Mouse (Mus musculus) lung, postnatal 36 days (tissue): ENCODE data around the gene Cd276.

Source experiments
- DNase-seq: peaks from one replicate; pipeline ENCODE4 v3.0.0; 2022; ENCODE audit warnings: mixed read lengths

Gene Cd276

DNA sequence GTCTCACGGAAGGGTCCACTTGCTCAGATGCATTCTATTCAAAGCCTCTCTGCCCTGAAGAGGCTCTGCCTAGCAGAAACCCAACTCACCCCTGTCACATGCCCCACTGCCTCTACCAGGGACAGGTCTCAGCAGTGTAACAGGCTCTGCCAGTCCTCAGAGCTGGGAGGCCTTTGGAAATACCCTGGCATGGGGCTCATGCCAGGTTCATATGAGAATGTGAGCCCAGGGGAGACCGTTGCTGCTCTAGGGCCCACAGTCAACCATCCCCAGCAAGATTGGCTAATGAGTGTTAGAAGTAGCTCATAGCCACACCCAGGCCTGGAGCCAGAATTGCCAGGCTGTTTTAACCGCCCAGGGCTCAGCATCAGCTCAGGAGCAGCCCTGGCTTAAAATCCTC, 5.5 kb downstream of the Cd276 start:
- no peak for DNase-seq

DNA sequence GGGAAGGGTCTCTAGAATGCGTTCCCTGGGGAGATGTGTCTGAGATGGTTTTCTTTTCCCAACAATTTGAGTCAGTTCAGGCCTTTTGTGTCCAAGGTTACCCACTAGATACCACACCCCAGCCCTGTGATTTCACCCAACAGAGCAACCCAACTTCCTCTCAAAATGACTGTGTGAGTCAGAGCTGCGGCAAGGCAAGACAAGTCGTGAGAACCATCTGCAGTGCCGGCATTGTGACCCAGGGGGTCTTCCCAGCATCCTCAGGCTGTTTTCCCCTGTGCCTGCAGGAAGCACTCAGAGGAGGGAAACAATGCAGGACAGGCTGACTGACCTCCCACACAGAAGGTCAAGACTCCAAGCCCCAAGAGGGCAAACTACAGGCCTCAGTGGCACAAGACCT, 6.3 kb downstream of the Cd276 start:
- DNase-seq: peak; percentile 40

DNA sequence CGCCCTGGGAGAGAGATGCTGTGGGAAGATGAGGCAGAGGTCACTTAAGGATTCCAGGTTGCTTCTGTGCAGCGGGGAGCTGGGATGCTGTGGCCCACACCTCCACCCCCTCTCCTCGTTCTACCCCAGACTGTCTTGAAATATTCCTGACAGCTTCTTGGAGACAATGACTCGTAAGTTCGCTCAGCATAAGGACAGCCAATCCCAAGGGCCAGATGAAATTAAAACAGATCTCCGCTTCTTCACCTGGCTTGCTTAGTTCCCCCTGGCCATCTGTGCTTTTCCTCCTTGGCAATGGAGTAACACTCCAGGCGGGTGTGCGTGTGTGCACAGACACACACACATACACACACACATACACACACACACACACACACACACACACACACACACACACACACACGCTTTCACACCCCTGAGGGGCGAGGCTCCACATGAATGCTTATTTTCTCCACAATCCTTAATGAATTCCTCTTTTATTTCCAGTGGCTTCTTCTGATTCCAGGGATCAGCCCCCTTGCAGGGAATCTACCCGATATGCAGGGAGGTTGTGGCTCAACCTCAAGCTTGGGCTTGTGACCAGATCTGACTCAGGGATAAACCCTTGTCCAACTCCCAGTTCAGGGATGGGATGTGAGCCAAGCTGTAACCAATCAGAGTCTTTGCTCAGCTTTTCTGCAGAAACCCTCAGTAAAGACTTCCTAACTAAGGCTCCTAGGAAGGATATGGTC, 8.4 kb downstream of the Cd276 start:
- DNase-seq: no peak

DNA sequence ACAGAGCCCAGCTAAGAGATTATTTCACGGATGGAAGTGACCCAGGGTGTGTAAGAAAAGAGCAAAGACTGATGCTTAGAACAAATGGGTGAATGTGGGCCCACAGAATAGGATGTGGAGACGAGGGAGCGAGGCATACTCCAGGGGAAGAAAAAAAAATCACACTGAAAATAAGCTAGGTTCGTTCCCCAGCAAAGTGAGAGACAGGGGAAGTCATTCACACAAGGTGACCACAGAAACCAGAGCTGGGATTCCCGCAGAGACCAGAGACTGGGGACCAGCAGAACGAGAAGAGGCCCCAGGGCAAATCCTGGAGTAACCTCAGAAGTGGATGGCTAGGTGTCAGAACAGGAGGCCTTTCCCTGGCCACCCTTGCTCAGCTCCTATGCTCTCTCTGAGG, 9.8 kb downstream of the Cd276 start:
- no peak for DNase-seq

DNA sequence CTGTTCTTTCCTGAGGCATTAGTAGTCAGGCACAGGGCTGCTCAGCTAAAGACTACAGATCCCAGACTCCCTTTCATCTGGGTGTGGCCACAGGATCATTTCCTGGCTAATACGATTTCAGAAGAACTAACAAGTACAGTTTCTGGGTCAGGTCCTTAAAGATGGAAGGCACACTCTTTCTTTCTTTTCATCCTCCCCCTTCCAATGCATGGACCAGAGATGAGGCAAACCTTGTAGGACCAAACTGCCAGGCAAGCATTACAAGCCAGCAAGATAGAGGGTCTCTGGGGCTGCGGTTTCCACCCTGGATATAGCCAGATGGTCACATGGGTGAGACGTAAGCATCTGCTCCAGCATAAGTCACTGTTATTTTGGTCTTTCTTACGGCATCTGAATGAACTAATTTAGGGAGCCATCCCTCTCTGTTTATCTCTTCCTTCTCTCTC, 10.3 kb downstream of the Cd276 start:
- DNase-seq: peak; percentile 56

DNA sequence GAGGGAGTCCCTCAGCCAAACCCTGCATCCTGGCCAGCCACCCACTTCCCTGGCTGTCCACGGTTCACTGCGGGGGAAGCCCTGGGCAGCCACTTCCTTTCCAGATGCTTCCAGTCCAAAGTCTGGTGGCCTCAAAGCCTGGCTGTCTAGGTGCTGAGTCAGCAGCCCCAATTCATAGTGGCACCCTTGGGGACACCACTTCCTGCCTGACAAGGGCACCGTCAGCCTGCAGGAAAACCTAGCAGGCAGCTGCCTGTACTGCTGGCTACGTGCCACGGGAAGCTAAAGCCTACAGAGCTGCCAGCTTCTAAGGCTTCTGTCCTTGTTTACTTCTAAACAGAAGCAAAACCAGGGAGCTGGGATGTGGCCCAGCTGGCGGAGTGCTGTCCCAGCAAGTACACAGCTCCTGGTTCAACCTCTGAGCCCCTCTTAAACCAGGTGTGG, 13.3 kb downstream of the Cd276 start:
- DNase-seq: peak; percentile 85

DNA sequence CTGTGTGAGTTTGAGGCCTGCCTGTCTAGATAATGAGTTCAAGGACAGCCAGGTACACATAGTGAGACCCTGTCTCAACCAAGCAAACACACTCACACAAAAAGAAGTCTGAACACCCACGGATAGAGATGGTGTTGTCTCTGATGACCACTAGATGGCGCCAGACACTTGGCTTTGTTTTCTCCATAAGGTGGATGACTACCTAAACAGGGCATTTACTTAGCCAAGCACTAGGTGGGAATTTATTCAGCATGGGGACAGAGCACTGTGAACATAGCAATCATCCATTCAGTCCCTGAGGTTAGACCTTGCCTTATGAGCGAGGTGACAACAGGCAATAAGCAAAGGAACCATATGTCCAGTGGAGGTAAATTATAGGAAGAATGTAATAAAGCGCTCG, 15.4 kb downstream of the Cd276 start:
- peak; percentile 72 for DNase-seq

DNA sequence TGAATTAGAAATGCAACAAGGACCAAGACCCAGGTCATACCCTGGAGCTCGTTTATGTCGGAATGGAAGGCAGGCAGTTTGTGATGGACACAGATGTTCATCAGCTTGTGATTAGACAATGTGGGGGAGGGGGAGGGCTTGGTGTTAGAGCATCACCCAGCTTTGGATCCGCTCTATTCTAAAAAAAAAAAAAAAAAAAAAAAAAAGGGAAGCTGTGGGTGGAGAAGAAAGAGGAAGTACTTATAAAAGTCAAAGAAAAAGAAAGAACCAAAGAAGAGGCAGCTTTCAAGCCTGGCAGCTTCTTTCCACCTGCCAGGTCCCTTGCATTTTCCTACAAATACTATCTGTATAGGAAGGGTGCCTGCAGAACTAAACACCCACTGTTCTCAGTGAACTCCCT, 17.5 kb downstream of the Cd276 start:
- DNase-seq: no peak

DNA sequence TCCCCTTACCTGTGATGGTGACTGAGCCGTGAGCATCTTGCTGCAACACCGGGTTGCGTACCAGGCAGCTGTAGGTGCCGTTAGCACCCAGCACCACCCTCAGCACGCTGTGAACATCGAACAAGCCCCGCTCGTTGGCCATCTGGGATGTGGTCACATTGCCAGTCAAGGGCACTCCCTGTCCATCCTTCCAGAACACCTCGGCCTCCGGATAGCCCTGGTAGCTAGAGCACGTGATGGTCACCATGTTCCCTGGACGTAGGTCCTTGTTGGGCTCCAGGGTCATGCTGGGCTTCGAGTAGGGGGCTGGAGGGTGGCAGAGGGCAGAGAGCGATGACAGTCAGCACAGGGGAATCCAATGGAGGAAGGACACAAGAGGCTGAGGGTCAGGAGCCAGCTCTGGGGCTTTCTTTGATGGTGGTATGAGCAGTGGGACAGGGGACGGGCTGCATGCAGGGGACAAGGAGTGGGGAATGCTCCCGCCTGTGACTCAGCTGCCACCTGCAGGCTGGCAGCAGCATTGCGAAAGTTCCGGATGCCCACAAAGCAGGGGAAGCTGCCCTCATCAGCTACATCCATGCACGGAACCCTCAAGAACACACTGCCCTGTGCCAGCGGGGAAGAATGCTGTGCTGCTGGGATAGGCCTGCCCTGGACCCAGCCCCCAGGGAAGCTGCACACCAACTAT, 19.6 kb downstream of the Cd276 start:
- DNase-seq: no peak

DNA sequence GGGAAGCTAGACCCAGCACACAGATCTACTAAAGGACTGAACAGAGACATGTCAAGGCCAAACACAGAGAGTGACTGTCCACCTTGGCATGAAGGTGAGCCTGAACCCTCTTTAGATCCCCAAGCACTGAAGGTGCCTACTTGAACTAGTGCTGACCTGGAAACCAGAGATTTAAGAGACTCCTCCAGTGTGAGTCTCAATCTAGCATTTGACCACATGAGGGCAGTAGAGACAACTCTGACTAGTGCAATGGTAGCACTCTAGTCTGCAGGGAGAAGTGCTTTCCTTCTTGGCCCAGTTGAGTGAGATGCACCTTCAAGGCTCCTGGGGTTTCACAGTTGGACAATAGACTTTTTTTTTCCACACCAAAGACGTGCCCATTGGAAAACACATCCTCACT, 20.5 kb downstream of the Cd276 start:
- peak; percentile 90 for DNase-seq

DNA sequence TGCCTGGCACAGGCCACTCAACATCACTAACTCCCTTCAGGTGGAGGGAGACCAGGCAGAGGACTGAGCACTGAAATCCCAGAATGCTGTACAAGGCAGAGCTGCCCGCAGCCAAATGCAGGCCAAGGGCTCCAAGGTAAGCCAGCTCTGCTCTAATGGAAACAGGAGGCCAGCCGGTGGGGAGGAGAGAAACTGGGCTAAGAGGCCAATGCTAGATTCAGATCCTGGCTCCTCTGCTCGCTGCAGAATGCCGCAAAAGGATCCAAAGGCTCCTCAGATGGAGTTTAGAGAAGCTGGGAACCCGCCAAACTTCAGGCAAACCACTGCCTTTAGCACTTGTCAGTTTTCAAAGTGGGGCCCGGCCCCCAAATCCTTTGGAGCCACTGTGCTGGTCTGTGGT, 21.9 kb downstream of the Cd276 start:
- DNase-seq: no peak

DNA sequence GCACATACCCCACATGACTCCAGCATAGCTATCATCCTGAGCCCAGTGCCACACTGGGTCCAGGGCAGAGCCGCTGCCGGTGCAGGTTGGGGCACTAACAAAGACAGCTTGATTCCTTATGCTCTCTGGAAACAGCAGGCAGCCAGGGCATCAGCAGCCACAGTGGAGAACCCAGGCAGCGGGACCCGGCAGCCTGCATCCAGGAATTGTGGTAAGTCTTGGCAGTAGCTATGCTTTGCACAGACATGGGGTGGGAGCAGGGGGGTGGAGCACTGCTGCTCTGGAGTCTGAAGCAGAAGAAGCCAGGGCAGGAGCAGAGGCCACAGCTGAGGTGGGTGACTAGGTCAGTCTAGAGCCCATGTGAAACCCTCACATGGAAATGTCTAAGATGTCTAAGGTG, 23.0 kb downstream of the Cd276 start:
- no peak for DNase-seq

DNA sequence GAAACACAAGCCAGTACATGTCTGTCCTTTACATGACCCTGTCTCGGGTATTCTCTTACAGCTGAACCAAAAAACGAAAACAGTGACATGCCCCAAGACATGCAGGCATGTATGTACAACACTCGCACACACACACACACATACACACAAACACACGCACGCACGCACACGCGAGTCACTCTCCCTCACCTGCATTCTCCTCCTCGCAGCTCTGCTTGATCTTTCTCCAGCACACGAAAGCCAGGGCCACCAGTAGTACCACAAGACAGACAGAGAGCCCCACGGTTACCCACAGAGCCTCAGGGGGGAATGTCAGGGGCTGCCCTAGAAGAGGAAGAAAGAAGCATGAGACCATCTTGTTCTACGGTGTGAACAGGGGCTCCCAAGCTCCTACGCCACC, 24.8 kb downstream of the Cd276 start:
- DNase-seq: no peak

DNA sequence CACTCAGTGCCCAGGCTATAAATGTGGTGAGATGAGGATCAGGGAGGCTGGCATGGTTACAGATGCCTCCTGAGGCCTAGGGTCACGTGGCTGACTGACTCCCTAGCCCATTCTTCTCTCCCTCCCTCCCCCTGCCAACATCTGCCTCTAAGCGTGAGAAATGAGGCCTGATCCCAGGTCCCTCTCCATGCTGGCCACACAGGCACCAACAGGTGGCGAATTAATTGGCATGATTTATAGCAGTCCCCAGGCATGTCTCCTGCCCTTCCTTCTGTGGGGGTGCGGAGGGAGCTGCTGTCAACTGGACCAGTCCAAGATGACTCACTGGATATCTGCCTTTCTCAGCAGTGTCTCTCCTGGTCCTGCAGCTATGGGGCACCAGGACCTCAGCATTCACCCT, 27.4 kb downstream of the Cd276 start:
- no peak for DNase-seq

DNA sequence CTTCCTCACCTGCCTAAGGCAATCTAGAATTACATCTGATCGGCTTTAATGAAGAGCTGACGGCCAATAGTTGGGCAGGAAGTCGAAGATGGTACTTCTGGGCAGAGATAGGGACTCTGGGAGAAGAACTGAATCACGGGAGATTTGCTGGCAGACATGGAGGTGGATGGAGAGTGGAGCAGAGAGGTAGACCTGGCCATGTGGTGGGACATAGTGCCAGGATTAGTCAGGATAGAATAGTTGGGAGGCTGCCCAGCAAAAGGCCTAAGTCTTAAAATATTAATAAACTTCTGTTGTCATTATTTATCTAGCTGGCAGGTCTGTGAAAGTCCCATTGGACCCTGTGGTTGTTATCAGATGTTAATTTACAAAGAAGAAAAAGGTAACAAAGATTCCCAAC, 30.1 kb downstream of the Cd276 start:
- no peak for DNase-seq

DNA sequence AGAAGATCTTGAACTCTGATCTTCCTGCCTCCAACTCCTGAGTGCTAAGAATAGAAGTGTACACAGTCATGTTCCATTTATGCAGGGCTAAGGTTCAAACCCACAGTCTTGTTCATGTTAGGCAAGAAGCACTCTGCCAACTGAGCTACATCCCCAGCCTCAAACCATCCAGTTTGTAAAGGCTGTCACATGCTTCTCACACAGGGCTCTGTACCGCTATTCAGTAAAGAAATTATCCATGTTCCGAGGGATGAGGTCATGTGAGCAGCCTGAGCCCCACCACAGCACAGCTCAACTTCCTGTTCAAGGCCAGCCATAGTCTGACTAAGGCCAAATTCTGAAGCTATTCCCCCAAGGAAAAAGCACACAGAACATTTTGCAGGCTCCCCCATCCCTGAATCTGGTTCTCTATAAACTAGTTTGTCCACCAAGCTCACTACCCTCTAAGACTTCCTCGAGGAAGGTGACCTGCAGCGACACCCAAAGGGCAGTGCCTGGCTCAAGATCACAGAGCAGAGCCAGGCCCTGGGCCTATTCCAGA, 33.3 kb downstream of the Cd276 start:
- no peak for DNase-seq

DNA sequence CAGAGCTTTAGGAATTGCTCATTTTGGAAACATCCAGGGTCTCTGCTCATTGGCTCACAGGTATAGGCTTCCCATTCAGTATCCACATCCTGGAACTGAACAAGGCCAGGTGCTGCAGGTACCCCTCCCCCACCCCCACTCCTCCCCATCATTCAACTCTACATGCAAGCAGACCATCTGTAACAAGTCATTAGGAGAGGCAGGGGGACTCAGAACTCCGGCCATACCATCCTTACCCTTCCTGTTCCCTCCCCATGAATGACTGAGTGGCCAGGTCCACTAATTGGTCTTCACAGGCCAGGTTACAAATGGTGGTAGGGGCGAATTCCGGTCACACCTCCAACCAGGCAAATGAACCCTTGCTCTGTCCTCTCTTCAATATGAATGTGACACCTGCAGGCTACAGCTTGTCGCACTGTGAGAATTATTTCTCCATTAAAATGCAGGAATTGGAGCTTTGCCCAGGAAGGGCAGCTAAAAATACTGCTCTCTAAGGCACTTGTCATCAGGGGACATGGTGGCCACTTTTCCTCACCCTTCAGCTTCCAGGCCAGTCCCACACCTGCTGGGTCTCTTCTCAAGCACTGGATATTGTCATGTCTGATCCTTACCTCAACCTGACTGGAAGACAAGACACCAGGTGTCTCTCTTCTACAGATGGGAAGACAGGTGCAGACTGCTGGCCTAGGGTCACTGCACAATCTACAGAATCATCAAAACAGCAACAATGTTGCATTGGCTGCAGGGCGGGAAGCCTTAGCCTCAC, 34.2 kb downstream of the Cd276 start:
- no peak for DNase-seq

DNA sequence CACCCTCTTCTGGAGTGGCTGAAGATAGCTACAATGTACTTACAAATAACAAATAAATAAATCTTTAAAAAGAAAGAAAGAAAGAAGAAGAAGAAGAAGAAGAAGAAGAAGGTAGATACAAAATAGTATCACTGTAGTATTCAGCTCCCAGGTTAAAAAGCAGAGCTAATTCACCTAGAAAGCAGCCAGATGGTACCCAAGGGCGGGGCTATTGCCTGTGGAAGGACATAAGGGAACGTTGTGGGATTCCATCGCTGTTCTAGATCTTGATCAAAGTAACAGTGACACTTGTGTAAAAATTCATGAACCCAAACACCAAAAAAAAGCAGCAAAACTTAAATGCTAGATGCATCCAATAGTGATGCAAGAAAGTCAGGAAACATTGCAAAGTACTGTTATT, 35.3 kb downstream of the Cd276 start:
- DNase-seq: no peak

DNA sequence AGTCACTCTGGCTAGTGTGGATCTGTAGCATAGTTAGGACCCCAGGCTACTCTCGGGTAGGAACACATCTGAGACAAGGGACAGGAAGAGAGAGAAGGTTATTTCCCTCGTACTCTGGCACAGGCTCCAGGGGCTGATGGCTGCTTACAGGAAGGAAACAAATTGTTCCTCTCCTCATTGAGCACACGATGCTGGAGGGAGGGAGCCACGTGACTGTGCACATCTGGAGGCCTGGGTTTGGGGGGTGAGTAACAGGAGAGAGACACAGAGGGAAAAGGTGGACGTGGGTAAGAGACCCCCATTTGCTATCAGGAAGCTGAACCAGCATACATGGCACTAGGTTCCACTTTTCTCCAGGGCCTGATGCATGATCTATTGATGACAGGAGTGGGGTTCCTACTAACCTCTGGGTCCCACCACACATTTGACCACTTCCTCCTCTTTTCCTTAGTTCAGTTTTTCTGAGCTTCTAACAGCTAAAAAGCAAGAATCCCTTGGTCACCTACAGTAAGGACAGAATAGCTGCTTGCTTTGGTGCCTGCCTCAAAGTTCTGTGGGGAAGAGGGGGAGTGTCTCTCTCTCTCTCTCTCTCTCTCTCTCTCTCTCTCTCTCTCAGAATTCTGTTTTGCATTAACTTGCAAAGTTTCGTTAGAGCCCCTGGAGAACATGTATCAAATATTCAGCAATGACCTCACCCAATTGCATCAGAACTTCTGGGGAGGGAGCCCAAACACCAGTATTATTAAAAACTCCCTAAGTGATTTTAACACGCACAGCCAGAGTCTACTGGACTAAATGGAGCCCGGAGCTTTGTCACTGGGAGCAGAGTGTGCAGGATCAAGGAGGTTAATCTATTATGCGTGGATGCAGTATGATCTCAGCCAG, 37.1 kb downstream of the Cd276 start:
- DNase-seq: no peak

DNA sequence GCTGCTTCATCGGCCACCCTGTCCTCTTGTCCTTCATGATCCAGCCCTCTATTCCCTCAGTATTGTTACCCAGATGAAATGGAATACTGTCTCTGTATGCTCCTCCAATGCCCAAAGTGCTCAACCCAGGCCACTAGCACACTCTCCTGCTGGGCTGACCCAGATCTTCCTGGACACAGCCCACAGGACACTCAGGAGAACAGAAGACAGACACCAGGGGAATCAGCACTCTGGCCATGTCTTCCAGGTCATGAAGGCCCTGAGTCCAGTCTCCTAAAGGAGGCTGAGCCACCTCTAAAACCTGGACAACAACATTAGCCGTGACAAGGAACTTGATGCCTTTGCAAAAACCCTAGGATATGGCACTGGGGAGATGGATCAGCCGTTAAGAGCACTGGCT, 38.8 kb downstream of the Cd276 start:
- no peak for DNase-seq

DNA sequence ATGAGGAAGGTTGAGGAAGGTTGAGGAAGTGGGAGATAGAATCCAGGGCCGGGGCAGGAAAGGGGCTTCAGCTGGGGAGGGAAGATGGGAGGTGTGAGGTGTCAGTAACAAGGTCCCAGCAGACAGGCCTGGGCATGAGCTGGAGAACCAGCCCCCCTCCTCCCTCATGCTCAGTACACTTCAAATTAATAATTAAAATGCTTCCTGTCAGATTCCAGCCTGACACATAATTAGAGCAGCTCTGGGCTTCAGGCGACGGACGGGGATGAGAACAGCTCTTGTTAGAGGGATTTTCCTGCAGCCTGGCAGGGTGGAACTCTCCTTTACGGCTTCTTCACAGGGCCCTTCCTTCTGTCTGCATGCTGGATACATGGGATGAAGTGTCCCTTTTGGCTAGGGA, 41.5 kb downstream of the Cd276 start:
- no peak for DNase-seq

DNA sequence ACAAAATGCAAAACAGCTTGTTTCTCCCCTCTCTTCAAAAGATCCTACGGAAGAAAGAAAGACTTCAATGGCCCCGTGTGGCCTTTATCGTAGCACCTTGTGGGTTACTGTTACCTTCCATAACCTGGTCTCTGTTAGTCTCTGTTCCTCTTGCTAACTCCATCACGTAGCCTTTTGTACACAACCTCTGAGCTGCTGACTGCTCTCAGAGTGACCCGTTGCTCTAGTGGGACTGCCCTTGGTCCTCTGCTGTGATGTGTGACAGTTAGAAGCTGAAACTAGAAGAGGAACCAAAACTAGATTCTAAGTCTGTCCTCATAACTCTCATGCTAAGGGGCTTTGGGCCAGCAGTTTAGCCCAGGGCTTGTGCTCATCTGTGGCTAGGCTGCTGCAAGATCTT, 44.8 kb downstream of the Cd276 start:
- peak; percentile 21 for DNase-seq
